Mouse (Mus musculus): ENCODE data around the gene Ccdc105.

DNA sequence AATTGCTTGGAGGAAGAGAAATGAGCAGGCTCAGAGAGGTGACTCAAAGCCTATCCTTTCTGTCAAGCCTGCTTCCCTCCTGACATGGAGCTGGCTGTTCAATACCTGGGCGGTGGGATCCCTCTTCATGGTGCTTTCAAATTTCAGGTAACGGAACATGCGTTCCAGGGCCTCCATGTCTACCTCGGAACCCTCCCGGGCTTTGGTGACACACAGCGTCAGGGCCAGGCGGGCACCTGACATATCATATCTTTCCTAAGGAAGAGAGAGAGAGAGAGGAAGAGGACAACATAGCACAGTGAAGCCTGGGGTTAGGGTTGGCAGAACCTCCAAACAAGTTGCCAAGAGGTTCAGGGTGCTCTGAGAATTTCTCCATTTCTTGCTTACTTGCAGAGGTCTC lies 37.7 kb downstream of the Ccdc105 start:
- TF ChIP-seq CTCF (IDR thresholded peaks at IDR 0.05; ENCODE audit: insufficient read depth, low read depth, low read length), result no peak
- TF ChIP-seq POLR2A (IDR thresholded peaks at IDR 0.05; ENCODE audit: insufficient read depth, low read depth, low read length), result no peak
